Comparison of ENCODE assay signal across 18 mouse cellular contexts in genomic region chr16:44457858-44458257, GRCm38 (mm10).
"Had no signal": no experiment of that assay in that cellular context is flagged by ENCODE, and none has a peak within 500 bp of the region (broad histone marks: within the 10 kb centered on the region; RNA-seq: fewer than 3 reads in every experiment).

No protein-coding gene starts in this region.

- DNase-seq: gastrocnemius, adult 2 months; gastrocnemius, postnatal 10 days; gastrocnemius, postnatal 25 days; heart, adult 11 months; heart, adult 2 months; heart, postnatal 14 days; heart, postnatal 36 days; kidney, adult 18-20 months; kidney, adult 8-10 months; kidney, postnatal 10 days; kidney, postnatal 36 days; layer of hippocampus, adult 9-11 months; layer of hippocampus, postnatal 36 days; left cerebral cortex, postnatal 4 days had no signal

- ATAC-seq: hindbrain, embryonic 16.5 days; inflammation-experienced regulatory T-cells, adult 6 months; intestine, embryonic 16.5 days; liver, embryonic 12.5 days had no signal
